Mouse (Mus musculus): Measurements from ENCODE around the gene Rps6ka2. TPM values are rescaled to one million over a fixed set of nuclear protein-coding genes. Genes with fewer than 3 reads are reported as not detected.
"Not testable (repeated sequence)": the region's sequence is repeated elsewhere in the genome, so short reads cannot be mapped to it uniquely, and the experiment has no call there.

The Rps6ka2 gene
- polyA plus RNA-seq, 1 experiment from 2014 or later = 30.9 TPM

DNA sequence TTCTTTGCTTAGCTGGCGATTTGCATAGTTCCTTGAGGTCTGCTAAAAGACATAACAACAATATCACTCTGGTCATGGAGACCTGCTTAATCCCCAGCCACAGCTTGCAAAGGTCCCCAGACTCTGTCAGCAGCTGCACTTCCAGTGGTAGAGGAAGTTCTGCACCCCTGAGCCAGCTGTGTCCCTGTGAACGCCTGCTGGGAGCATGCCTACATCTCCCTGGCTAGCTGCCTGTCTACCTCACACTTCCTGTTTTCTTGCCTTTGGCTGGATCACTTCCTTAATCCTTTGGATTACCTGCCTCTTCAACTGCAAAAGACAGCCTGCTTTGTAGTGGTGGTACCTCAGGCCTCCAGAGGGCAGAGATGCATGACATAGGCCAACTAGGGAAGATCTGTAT, 6.5 kb downstream of the Rps6ka2 start:
- Histone ChIP-seq H3K27ac (replicated peaks) (peak overlapping the region; percentile 39; the same call in 1 of the 2 replicates), H3K4me1 (peaks cover 24% of the 10 kb centered on the region), H3K9ac (replicated peaks) (no peak overlapping the region), H3K4me2 (replicated peaks) (no peak overlapping the region), H3K36me3 (no peaks in the 10 kb centered on the region), H3K4me3 (no peak overlapping the region), H3K9me3 (no peaks in the 10 kb centered on the region), H3K27me3 (no peaks in the 10 kb centered on the region)
- ATAC-seq (ENCODE audit: low FRiP score, low read depth) = no peak
- WGBS = 29% methylated on average over 2 of the region's 2 CpGs

DNA sequence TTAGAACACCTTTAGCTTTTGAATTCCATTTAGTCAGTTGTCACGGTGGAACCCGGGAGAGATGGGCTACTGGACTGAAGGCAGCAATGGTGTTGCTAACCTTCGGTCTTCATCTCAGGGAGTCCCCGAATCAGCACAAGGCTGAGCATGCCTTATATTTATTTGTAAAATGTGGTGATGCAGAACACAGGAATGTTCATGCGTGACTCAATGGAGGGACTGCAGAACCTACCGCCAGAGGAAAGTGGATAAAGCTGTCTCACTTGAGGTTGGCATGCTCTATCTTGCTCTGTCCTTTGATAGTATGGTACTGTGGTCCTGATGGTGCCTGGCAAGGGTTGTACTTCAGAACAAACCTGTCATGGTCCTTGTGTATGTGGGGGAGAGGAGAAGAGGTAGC, 8.3 kb downstream of the Rps6ka2 start:
- no peak for ATAC-seq (ENCODE audit: low FRiP score, low read depth)
- 95% methylated on average over 6 of the region's 6 CpGs for WGBS
- H3K4me1 ChIP-seq = peaks cover 22% of the 10 kb centered on the region
- no peaks in the 10 kb centered on the region for H3K36me3 ChIP-seq
- H3K9me3 ChIP-seq = no peaks in the 10 kb centered on the region
- H3K4me3 ChIP-seq = no peak overlapping the region
- H3K27ac ChIP-seq (replicated peaks) = no peak overlapping the region
- H3K4me2 ChIP-seq (replicated peaks) = no peak overlapping the region
- no peaks in the 10 kb centered on the region for H3K27me3 ChIP-seq
- H3K9ac ChIP-seq (replicated peaks) = no peak overlapping the region

DNA sequence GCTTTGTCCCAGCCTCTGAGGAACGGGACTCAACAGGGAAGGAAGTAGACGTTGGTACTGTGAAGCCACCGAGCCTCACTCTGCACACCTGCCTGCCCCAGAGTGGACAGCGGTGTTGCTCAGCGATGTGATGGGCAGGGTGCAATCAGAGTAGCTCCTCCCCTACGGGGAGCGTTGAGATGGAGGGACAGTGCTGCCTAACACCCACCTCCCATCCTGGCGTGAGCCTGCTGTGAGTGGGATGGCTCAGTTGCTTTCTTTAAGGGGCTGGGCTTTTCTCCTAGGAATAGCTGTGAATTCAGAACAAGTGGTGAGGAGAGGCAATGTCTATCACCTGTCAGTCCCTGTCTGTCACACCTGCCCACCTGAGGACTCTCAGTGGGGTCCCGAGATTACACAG, 12.3 kb downstream of the Rps6ka2 start:
- no peak overlapping the region for H3K4me2 ChIP-seq (replicated peaks)
- H3K27ac ChIP-seq (replicated peaks) = no peak overlapping the region
- no peaks in the 10 kb centered on the region for H3K36me3 ChIP-seq
- no peak overlapping the region for H3K4me3 ChIP-seq
- peaks cover 23% of the 10 kb centered on the region for H3K4me1 ChIP-seq
- no peak for ATAC-seq (ENCODE audit: low FRiP score, low read depth)
- H3K9me3 ChIP-seq = no peaks in the 10 kb centered on the region
- no peak overlapping the region for H3K9ac ChIP-seq (replicated peaks)
- 73% methylated on average over 9 of the region's 9 CpGs for WGBS
- H3K27me3 ChIP-seq = no peaks in the 10 kb centered on the region

DNA sequence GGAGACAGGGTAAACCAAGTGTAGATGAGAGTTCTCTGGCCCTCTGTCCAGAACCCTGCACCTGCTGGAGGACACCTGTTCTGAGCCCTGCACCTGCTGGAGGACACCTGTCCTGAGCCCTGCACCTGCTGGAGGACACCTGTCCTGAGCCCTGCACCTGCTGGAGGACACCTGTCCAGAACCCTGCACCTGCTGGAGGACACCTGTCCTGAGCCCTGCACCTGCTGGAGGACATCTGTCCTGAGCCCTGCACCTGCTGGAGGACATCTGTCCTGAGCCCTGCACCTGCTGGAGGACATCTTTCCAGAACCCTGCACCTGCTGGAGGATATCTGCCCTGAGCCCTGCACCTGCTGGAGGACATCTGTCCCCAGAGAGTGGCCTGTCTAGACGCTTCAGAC, 17.1 kb downstream of the Rps6ka2 start:
- not testable (repeated sequence) for H3K9me3 ChIP-seq; H3K4me2 ChIP-seq (replicated peaks); H3K36me3 ChIP-seq; H3K4me3 ChIP-seq; H3K27me3 ChIP-seq; H3K4me1 ChIP-seq; ATAC-seq (ENCODE audit: low FRiP score, low read depth); H3K9ac ChIP-seq (replicated peaks)
- 78% methylated on average over 1 of the region's 1 CpGs for WGBS
- H3K27ac ChIP-seq (replicated peaks) = peak overlapping the region; percentile 25; the same call in 1 of the 2 replicates

DNA sequence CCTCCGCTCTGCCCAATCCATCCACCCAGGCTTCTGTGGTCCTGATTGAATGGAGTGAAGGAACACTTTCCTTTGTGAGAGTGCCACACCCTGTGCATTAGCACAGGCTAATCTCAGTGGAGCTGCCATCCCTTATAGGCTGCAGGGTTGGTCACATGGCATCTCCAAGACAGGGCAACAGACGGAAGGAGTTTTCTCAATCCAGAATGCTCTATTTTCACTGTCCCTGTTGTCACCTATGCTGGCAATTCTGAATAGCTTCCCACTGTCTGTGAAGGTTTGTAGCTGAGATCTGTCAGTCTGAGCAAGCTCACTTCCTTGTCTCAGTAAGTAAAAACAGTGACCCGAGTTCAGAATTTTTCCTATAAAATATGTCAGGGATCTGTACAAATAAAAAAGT, 19.5 kb downstream of the Rps6ka2 start:
- H3K27ac ChIP-seq (replicated peaks) = no peak overlapping the region
- no peaks in the 10 kb centered on the region for H3K36me3 ChIP-seq
- no peak overlapping the region for H3K9ac ChIP-seq (replicated peaks)
- H3K4me3 ChIP-seq = no peak overlapping the region
- H3K27me3 ChIP-seq = no peaks in the 10 kb centered on the region
- no peak for ATAC-seq (ENCODE audit: low FRiP score, low read depth)
- no peaks in the 10 kb centered on the region for H3K9me3 ChIP-seq
- H3K4me1 ChIP-seq = peaks cover 4% of the 10 kb centered on the region; the same call in 1 of the 2 replicates
- WGBS = 88% methylated on average over 3 of the region's 3 CpGs
- H3K4me2 ChIP-seq (replicated peaks) = no peak overlapping the region

DNA sequence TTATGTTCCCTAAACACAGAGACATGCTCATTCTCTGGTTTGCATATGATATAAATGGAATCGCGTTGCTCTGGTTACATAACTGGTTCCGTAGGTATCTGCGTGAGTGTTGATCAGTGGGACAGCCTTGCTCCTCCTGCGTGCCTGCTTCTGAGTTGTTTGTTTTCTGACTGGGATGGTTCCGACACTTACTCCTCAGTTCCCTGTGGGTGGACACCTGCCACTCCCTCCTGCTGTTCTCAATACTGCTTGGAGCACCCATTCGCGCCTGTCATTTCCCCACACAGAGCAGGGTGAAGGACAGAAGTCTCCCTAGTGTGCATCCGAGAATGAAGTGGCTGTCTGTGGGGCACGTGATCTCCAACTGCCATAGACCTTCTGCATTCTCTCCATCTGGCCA, 20.1 kb downstream of the Rps6ka2 start:
- H3K4me1 ChIP-seq = no peaks in the 10 kb centered on the region
- H3K4me3 ChIP-seq = no peak overlapping the region
- H3K9me3 ChIP-seq = no peaks in the 10 kb centered on the region
- no peak overlapping the region for H3K4me2 ChIP-seq (replicated peaks)
- no peak overlapping the region for H3K9ac ChIP-seq (replicated peaks)
- H3K27me3 ChIP-seq = no peaks in the 10 kb centered on the region
- 89% methylated on average over 10 of the region's 10 CpGs for WGBS
- H3K27ac ChIP-seq (replicated peaks) = no peak overlapping the region
- ATAC-seq (ENCODE audit: low FRiP score, low read depth) = no peak
- no peaks in the 10 kb centered on the region for H3K36me3 ChIP-seq

DNA sequence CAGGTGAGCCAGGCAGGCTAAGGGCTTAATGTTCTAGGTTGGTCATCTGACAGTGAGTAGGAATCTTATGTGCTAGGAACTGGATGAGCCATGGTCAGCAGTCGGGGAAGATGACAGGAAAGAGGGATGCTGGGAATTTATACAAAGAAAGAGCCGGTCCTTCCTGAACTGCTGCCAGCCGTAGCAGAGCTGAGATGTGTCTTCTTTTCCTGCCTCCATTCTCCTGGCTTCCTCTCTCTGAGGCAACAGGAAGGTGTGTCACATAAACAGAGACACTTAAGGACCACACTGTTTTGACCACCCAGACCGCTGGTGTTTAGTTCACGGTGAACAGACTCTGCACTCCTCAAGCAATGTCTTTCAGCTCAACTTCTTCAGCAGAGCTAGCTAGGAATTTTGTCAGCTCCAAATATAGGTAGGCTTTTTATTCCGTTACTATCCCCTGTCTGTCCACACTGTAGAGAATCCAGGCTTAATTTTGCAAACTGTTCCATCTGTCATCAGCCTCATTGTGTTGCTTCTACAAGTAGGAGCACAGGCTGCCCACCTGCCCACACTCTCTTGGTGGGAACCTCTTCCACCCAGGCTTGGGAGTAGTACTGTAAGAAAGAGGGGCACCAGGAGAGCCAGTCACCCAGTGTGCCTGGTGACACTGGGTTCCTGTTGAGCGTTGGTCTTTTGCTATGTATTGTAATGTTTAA, 24.4 kb downstream of the Rps6ka2 start:
- no peak overlapping the region for H3K4me2 ChIP-seq (replicated peaks)
- WGBS = 89% methylated on average over 7 of the region's 7 CpGs

DNA sequence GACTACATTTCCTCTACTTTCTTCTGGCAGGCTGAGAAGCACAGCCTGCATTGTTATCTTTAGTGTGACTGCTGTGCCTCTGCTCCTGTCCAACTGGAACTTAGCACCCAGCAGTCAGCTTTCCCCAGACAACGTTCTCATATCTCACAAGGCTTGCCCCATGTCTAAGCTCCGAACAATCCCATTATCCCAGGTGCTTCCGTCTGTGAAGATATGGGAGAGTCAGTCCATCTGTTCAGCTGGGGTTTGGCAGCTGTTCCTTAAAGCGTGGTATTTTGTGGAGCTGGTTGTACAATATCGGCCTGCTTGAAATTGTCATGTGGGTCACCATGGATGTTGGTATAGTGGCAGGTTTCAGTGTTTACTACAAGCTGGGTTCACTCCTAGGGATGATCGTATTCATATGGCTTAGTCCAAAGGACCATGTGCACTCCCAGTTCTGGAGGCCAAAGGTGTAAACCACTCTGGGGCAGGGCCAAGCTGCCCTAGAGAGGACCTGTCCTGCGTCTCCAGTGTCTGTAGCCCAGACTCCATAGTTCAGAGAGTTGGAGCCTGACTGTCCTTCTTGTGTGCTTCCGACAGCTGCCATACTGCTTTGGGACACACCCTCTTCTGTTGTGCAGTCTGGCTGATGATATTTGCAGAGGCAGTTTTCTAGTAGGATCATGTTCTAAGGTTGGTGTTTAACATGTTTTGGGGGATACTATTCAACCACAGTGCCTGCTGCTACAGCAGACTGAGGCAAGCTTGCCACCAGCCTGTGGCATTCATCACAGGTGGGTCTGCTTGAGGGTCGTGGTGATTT, 27.4 kb downstream of the Rps6ka2 start:
- no peak overlapping the region for H3K9ac ChIP-seq (replicated peaks)
- no peaks in the 10 kb centered on the region for H3K36me3 ChIP-seq
- H3K27ac ChIP-seq (replicated peaks) = no peak overlapping the region
- 71% methylated on average over 9 of the region's 9 CpGs for WGBS
- no peaks in the 10 kb centered on the region for H3K27me3 ChIP-seq
- no peak for ATAC-seq (ENCODE audit: low FRiP score, low read depth)
- no peak overlapping the region for H3K4me2 ChIP-seq (replicated peaks)
- H3K4me3 ChIP-seq = no peak overlapping the region
- no peaks in the 10 kb centered on the region for H3K9me3 ChIP-seq
- H3K4me1 ChIP-seq = peaks cover 12% of the 10 kb centered on the region; the same call in 1 of the 2 replicates

More for the DNA sequence above, 24.4 kb downstream of the Rps6ka2 start:
- H3K27ac ChIP-seq (replicated peaks) = no peak overlapping the region
- peaks cover 12% of the 10 kb centered on the region; the same call in 1 of the 2 replicates for H3K4me1 ChIP-seq
- H3K27me3 ChIP-seq = no peaks in the 10 kb centered on the region
- H3K9me3 ChIP-seq = no peaks in the 10 kb centered on the region
- H3K9ac ChIP-seq (replicated peaks) = no peak overlapping the region
- ATAC-seq (ENCODE audit: low FRiP score, low read depth) = no peak
- no peak overlapping the region for H3K4me3 ChIP-seq
- no peaks in the 10 kb centered on the region for H3K36me3 ChIP-seq

DNA sequence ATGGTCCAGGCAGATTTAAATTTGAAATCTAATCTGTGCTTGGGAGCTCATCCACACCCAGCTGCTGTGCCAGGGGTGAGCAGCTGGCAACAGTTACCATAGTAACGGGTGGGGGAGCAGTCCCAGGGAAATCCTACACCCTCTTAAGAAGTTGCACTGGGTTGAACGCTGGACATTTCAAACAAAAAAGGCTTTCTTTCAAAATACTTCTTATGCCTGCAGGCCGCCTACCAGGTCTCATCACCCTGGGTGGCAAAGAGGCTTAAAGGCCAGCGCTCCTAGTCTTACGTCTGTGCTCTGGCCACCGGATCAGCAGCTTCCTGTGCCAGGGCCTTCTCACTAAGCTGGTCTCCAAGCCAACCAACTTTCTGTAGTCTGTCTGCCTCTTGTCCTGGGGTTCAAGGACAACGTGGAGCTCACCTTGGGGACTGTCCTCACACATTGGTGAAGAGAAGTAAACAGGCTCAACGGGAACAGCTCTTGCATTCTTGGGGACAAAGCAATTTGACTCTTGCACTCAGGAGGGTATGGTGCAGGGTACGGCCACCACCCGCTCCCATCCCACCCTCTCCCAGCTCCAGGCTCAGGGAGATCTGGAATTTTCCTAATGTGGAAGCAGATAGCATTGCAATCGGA, 35.0 kb downstream of the Rps6ka2 start:
- H3K36me3 ChIP-seq = no peaks in the 10 kb centered on the region
- WGBS = 35% methylated on average over 11 of the region's 11 CpGs
- H3K9ac ChIP-seq (replicated peaks) = no peak overlapping the region
- peaks cover 29% of the 10 kb centered on the region for H3K4me1 ChIP-seq
- H3K9me3 ChIP-seq = no peaks in the 10 kb centered on the region
- ATAC-seq (ENCODE audit: low FRiP score, low read depth) = peak; percentile 52; the same call in 1 of the 2 replicates
- H3K4me3 ChIP-seq = no peak overlapping the region
- no peaks in the 10 kb centered on the region for H3K27me3 ChIP-seq
- H3K27ac ChIP-seq (replicated peaks) = peak overlapping the region; percentile 30; the same call in 1 of the 2 replicates
- no peak overlapping the region for H3K4me2 ChIP-seq (replicated peaks)

DNA sequence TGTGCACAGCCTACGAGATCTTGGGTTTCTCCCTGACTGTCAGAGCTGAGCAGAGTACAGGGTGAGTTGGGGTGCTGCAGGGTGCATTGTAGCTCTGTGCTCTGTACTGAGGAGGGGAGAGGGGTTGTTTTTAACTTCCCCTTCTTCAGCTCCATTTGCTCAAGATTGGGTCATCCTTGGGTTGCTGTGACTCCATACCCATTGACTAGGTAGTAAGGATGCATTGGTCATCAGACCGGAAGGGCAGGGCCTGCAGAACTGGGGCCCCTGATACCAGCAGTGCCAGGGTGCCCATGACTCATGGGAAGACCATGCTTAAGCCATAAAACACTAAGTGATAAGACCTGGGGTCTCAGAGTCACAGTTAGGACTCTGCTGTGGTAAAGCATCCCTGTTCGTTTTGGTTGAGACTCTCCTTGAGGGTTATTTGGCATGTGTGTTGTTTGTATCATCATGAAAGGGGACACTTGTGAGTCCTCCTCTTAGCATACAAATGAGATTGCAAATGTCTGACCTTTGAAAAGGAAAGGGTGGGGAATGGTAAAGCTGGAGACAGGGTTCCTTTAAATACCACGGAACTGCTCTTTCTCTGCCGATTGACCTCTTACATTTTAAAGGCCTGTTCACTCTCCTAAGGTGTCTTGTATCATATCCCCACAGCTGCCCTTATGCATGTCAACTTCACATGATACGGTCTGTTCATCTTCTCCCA, 36.7 kb downstream of the Rps6ka2 start:
- Histone ChIP-seq H3K36me3 (no peaks in the 10 kb centered on the region), H3K9ac (replicated peaks) (no peak overlapping the region), H3K4me1 (peaks cover 35% of the 10 kb centered on the region), H3K4me2 (replicated peaks) (no peak overlapping the region), H3K4me3 (no peak overlapping the region), H3K27ac (replicated peaks) (no peak overlapping the region), H3K27me3 (no peaks in the 10 kb centered on the region), H3K9me3 (no peaks in the 10 kb centered on the region)
- WGBS = 75% methylated on average over 6 of the region's 6 CpGs
- no peak for ATAC-seq (ENCODE audit: low FRiP score, low read depth)

DNA sequence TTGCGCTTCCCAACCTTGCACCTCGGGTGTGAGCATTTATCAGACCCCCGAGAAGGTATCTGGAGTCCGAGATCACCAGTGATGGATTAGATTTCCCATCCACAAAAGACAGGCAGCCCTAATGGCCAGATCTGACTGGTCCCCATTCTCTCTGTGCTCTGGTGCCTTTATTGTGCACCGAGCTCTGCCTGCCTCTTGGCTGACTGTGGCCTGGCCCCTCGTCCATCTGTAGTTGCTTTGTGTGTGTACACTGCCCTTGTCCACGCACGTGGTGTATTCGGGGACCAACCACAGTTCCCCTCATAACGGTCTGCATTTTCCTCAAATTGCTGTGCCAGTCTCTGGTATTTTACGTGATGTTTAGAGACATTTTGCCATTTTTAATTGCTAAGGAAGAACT, 40.7 kb downstream of the Rps6ka2 start:
- no peaks in the 10 kb centered on the region for H3K27me3 ChIP-seq
- no peak overlapping the region for H3K27ac ChIP-seq (replicated peaks)
- H3K36me3 ChIP-seq = no peaks in the 10 kb centered on the region
- H3K4me3 ChIP-seq = no peak overlapping the region
- peaks cover 28% of the 10 kb centered on the region for H3K4me1 ChIP-seq
- no peak overlapping the region for H3K4me2 ChIP-seq (replicated peaks)
- H3K9ac ChIP-seq (replicated peaks) = no peak overlapping the region
- no peaks in the 10 kb centered on the region for H3K9me3 ChIP-seq
- ATAC-seq (ENCODE audit: low FRiP score, low read depth) = no peak
- 55% methylated on average over 11 of the region's 11 CpGs for WGBS
